Mouse (Mus musculus) liver, postnatal 0 days (tissue): ENCODE results near the gene Pex26. TPM values are rescaled to one million over a fixed set of nuclear protein-coding genes. Genes with fewer than 3 reads are reported as not detected.

Experiments used
- ATAC-seq: fragments of 200-750 bp; cut with Nextera tagmentation; 2 replicates; pipeline ENCODE4 v1.8.0; 2017; ENCODE audit warnings: mild to moderate bottlenecking, moderate library complexity
- DNase-seq: peaks from one replicate; pipeline ENCODE4 v3.0.0-alpha.2; 2016
- H3K27ac ChIP-seq: fragments of 300-500 bp; sonication (generic); 2 replicates; pipeline ENCODE4 v1.5.1; 2014; ENCODE audit warnings: antibody characterized with exemption, moderate library complexity, mild to moderate bottlenecking, low read depth
- H3K27me3 ChIP-seq: fragments of 300-500 bp; sonication (generic); 2 replicates; pipeline ENCODE4 v1.6.1; 2014; ENCODE audit warnings: low read length, control low read depth, mixed read lengths; ENCODE audit not compliant: insufficient read depth
- H3K36me3 ChIP-seq: fragments of 300-500 bp; sonication (generic); replicated peaks from 2 replicates; pipeline ENCODE4 v1.6.1; 2014; ENCODE audit warnings: mild to moderate bottlenecking, control low read depth, low read length, moderate library complexity, mixed read lengths; ENCODE audit not compliant: insufficient read depth
- H3K4me1 ChIP-seq: fragments of 300-500 bp; sonication (generic); 2 replicates; pipeline ENCODE4 v1.6.1; 2014; ENCODE audit warnings: antibody characterized with exemption, mild to moderate bottlenecking, control low read depth; ENCODE audit not compliant: insufficient read depth
- H3K4me2 ChIP-seq: fragments of 300-500 bp; sonication (generic); 2 replicates; pipeline ENCODE4 v1.6.1; 2014; ENCODE audit warnings: low read depth, mild to moderate bottlenecking, low read length, moderate library complexity, mixed read lengths
- H3K4me3 ChIP-seq: fragments of 300-500 bp; sonication (generic); 2 replicates; pipeline ENCODE4 v1.5.1; 2014; ENCODE audit warnings: low read depth, low read length
- H3K9ac ChIP-seq: fragments of 300-500 bp; sonication (generic); replicated peaks from 2 replicates; pipeline ENCODE4 v1.6.1; 2014; ENCODE audit warnings: mild to moderate bottlenecking, moderate library complexity
- H3K9me3 ChIP-seq: fragments of 300-500 bp; sonication (generic); 2 replicates; pipeline ENCODE4 v1.6.1; 2016; ENCODE audit warnings: mild to moderate bottlenecking, control low read depth, low read length, mixed read lengths
- CTCF ChIP-seq: sonication (generic); IDR thresholded peaks from 2 replicates; pipeline ENCODE4 v1.5.1; 2016; ENCODE audit warnings: antibody characterized with exemption, low read depth
- EP300 ChIP-seq: IDR thresholded peaks from 2 replicates; pipeline ENCODE4 v1.6.1; 2016; ENCODE audit warnings: antibody characterized with exemption, low read depth, mild to moderate bottlenecking
- WGBS: fragments of 180-500 bp; shearing (Covaris S2); extraction: QIAGEN DNeasy Blood & Tissue Kit; methylation state at CpG from one replicate; pipeline ENCODE4 v1.1.7; 2014; ENCODE audit not compliant: insufficient replicate concordance; 5-methylcytosine and 5-hydroxymethylcytosine counted together
- polyA plus RNA-seq: library from polyadenylated mRNA; unstranded; fragments of >200 nt; fragmentation: Nextera tagmentation; extraction: Ambion mirVana; gene quantifications from 2 replicates; pipeline ENCODE4 v1.2.1, GENCODE M21; 2015

The Pex26 gene
- 3.9 and 4.2 TPM in 2 replicates for polyA plus RNA-seq

DNA sequence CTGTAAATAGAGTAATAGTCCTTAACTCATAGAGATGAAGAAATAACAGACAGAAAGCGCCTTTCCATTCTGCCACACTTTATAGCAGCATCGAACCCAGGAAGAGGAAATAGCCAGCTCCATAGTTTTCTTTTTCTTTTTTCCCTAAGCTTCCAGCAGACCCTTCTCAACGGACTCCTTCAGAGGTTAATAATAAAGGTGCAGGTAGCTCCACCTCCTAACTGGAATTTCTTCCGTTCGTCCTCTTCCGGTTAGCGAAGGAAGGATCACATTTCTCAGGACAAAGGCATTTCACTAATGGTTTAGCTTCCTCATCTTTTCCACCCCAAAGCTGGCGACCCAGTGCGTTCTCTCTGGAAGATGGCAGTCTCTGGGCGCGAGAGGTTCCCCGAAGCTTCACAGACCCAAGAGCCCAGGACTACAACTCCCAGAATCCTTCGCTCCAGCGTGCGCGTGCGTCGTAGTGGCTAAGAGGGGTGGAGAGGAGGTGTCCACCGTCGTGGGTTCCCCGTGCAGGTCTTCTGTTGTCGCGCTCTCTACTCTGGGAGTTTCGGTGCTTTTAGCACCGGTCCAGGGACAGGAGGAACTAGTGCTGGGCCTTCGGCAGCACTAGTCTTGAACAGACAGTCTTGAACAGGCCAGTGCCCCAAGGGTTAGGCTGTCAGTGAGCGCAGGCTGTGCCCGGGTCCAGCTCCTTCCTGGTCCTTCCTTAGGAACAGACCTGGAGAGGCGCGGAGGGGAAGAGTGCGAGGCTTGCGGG, at the start of gene Pex26:
Pex26 (plus strand) TSS at position 254 of the 760 bp plus-strand sequence.
- Histone ChIP-seq H3K4me1 (peaks cover 24% of the 10 kb centered on the region; the same call in 1 of the 2 replicates), H3K4me3 (peak within 1 kb of the TSS; percentile 71), H3K9ac (peak within 1 kb of the TSS; percentile 64), H3K27ac (peak within 1 kb of the TSS; percentile 58), H3K36me3 (peaks cover 9% of the 10 kb centered on the region), H3K27me3 (no peaks in the 10 kb centered on the region), H3K4me2 (peak within 1 kb of the TSS; percentile 98), H3K9me3 (no peaks in the 10 kb centered on the region)
- TF ChIP-seq CTCF (no peak), EP300 (no peak)
- ATAC-seq: peak; percentile 82
- 2% methylated on average over 32 of the region's 32 CpGs for WGBS
- peak; percentile 94 for DNase-seq

DNA sequence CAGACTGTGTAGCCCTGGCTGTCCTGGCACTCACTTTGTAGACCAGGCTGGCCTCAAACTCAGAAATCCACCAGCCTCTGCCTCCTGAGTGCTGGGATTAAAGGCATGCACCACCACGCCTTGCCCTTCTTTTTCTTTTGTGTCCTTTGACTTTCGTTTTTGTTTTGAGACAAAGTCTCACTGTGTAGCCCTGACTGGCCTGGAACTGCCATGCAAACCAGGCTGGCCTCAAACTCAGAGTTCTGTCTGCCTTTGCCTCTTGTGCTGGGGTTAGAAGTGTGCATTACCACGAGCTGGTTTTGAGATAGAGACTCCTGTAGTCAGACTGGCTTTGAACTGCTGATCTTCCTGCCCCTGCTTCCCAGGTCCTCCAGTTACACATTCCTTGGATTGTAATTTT, 49.2 kb upstream of the Pex26 start:
- Histone ChIP-seq H3K27ac (no peak overlapping the region), H3K4me2 (no peak overlapping the region), H3K4me3 (no peak overlapping the region), H3K27me3 (peaks cover 29% of the 10 kb centered on the region), H3K9ac (no peak overlapping the region), H3K4me1 (peaks cover 24% of the 10 kb centered on the region), H3K9me3 (no peaks in the 10 kb centered on the region), H3K36me3 (no peaks in the 10 kb centered on the region)
- TF ChIP-seq EP300 (no peak), CTCF (no peak)
- DNase-seq: no peak
- no peak for ATAC-seq
- WGBS: 45% methylated on average over 3 of the region's 3 CpGs

DNA sequence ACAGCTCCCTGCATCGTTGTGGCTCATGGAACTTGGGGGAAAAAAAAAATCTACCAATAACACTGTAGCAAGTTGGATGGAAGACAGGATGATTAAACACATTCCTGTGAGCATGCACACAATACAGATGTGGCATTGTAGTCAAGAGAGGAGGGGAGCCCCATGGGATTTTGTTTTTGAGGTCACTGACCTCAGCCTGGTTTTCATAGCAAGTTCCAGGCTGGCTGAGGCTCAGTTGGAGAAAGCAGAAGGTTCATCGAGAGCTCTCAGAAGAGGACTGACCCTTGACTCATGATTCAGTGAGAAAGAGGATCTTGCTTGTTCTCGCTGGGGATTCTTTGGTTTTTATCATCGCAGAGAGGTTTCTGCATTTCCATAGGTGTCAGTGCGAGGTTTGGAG, 48.6 kb upstream of the Pex26 start:
- H3K27me3 ChIP-seq: peaks cover 29% of the 10 kb centered on the region

DNA sequence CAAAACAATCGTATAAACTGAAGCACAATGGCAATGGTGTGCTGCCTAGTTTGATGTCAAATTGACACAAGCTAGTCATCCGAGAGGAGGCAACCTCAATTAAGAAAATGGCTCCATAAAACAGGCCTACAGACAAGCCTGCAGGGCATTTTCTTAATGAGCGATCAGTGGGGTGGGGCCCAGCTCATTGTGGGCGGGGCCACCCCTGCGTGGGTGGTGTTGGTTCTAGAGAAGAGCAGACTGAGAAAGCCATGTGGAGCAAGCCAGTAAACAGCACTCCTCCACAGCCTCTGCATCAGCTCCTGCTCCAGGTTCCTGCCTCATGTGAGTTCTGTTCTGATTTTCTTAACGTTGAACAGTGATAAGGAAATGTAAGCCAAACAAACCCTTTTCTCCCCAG, 46.2 kb upstream of the Pex26 start:
- H3K4me3 ChIP-seq: no peak overlapping the region
- no peak for ATAC-seq
- peaks cover 9% of the 10 kb centered on the region; the same call in 1 of the 2 replicates for H3K4me1 ChIP-seq
- H3K4me2 ChIP-seq: no peak overlapping the region
- no peaks in the 10 kb centered on the region for H3K36me3 ChIP-seq
- 0 out of 2 replicates have a peak, but pooled peaks cover 8% of the 10 kb centered on the region for H3K27me3 ChIP-seq
- no peak for TF ChIP-seq CTCF
- no peak for TF ChIP-seq EP300
- WGBS: 52% methylated on average over 6 of the region's 6 CpGs
- H3K9ac ChIP-seq: no peak overlapping the region
- H3K27ac ChIP-seq: no peak overlapping the region
- DNase-seq: no peak
- no peaks in the 10 kb centered on the region for H3K9me3 ChIP-seq

More for the DNA sequence above, 48.6 kb upstream of the Pex26 start:
- H3K9me3 ChIP-seq: no peaks in the 10 kb centered on the region
- no peak overlapping the region for H3K4me3 ChIP-seq
- WGBS: 44% methylated on average over 5 of the region's 5 CpGs
- H3K36me3 ChIP-seq: no peaks in the 10 kb centered on the region
- DNase-seq (no peak), ATAC-seq (no peak)
- H3K27ac ChIP-seq: no peak overlapping the region
- no peak overlapping the region for H3K9ac ChIP-seq
- no peak for TF ChIP-seq CTCF
- TF ChIP-seq EP300: no peak
- H3K4me2 ChIP-seq: no peak overlapping the region
- H3K4me1 ChIP-seq: peaks cover 18% of the 10 kb centered on the region

DNA sequence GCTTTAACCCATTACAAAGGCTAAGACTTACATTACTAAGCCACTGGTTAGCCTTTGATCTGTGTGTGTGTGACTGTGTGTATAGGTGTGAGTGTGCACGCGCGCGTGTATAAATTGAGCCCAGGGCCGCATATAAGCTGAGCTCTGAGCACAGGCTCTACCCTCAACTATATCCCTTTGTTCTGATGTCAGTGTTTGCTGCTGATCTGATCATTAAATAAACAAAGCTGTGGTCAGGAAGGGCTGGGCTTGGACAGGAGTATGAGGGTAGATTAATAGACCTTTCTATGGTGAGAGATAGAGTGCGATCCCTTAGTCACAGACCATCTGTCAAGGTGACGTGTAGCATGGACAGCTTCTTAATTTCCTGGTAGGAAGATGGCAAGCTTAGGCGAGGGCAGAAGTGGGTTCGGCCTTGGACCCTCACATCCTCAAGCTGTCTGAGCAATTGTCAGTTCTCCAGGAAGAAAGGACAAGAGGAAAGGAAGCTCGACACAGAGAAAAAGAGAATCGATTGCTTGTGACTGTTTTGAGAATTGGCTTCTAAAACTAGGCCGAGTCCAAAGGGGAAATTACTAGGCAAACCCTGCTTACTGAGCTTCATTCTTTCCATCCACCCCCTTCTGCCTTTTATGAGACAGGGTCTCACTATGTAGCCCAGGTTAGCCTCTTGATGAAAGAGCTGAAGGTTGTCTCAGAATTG, 45.0 kb upstream of the Pex26 start:
- ATAC-seq: peak; percentile 62
- no peak for DNase-seq

DNA sequence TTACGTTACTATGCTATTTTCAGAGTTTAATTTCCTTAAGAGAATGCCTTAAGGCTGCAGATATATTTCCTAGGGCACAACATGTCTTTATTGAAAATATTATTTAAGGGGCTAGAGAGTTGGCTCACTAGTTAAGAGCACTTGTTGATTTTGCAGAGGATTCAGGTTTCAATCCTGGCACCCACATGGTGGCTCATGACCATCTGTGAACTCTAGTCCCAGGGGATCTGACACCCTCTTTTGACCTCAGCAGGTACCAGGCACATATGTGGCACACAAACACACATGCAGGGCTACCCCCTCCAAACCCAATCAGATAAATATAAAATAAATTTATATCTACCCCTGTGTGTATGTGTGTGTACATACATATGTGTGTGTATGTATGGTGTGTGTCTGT, 44.2 kb upstream of the Pex26 start:
- H3K4me1 ChIP-seq: peaks cover 17% of the 10 kb centered on the region
- no peak overlapping the region for H3K27ac ChIP-seq
- no peaks in the 10 kb centered on the region for H3K9me3 ChIP-seq
- no peak overlapping the region for H3K4me2 ChIP-seq
- H3K9ac ChIP-seq: no peak overlapping the region
- no peak for TF ChIP-seq EP300
- TF ChIP-seq CTCF: no peak
- no peaks in the 10 kb centered on the region for H3K36me3 ChIP-seq
- DNase-seq: no peak
- 81% methylated on average over 1 of the region's 1 CpGs for WGBS
- no peaks in the 10 kb centered on the region for H3K27me3 ChIP-seq
- H3K4me3 ChIP-seq: no peak overlapping the region
- no peak for ATAC-seq

More for the DNA sequence above, 45.0 kb upstream of the Pex26 start:
- TF ChIP-seq EP300: no peak
- TF ChIP-seq CTCF: no peak
- Histone ChIP-seq H3K4me1 (peaks cover 16% of the 10 kb centered on the region), H3K27ac (peak overlapping the region; percentile 24; the same call in 1 of the 2 replicates), H3K4me3 (no peak overlapping the region), H3K4me2 (no peak overlapping the region), H3K9ac (no peak overlapping the region), H3K27me3 (0 out of 2 replicates have a peak, but pooled peaks cover 3% of the 10 kb centered on the region), H3K36me3 (no peaks in the 10 kb centered on the region), H3K9me3 (no peaks in the 10 kb centered on the region)
- WGBS: 63% methylated on average over 12 of the region's 12 CpGs
